ENCODE assay signal across 15 mouse cellular contexts in genomic region chr5:148847032-148847431, GRCm38 (mm10).
A peak's percentile ranks its signal among the peaks of the same experiment; 100 is the strongest.
DNase-seq lines count a peak whose midpoint lies in the region; ATAC-seq and TF ChIP-seq lines count a peak whose summit lies in the region.
"Had no signal": no experiment of that assay in that cellular context is flagged by ENCODE, and none has a peak within 500 bp of the region (broad histone marks: within the 10 kb centered on the region; RNA-seq: fewer than 3 reads in every experiment).

No protein-coding gene starts in this region.

- H3K27ac ChIP-seq in gastrocnemius, adult 2 months: no peak overlapping the region
- no peak overlapping the region for H3K27ac ChIP-seq in lung, postnatal 0 days (ENCODE audit: low read length)
- H3K27ac ChIP-seq in stomach, postnatal 0 days (replicated peaks): no peak overlapping the region
- H3K27ac ChIP-seq: limb, embryonic 13.5 days; neural tube, embryonic 13.5 days had no signal

- no peaks in the 10 kb centered on the region for H3K9me3 ChIP-seq in lung, postnatal 0 days (ENCODE audit: low read length)
- H3K9me3 ChIP-seq in stomach, postnatal 0 days (ENCODE audit: control insufficient read depth, low read length): no peaks in the 10 kb centered on the region
- H3K9me3 ChIP-seq: midbrain, embryonic 12.5 days had no signal

- no peak for TF ChIP-seq EP300 in lung, postnatal 0 days (IDR thresholded peaks at IDR 0.05)
- no peak for TF ChIP-seq EP300 in stomach, postnatal 0 days (optimal IDR thresholded peaks at IDR 0.05)

- no peaks in the 10 kb centered on the region for H3K36me3 ChIP-seq in lung, postnatal 0 days (ENCODE audit: insufficient read depth, low read length)
- H3K36me3 ChIP-seq in stomach, postnatal 0 days (ENCODE audit: control insufficient read depth, insufficient read depth, low read length): no peaks in the 10 kb centered on the region
- H3K36me3 ChIP-seq: limb, embryonic 13.5 days; midbrain, embryonic 12.5 days; neural tube, embryonic 13.5 days had no signal

- 94% methylated on average over 5 of the region's 5 CpGs for WGBS in lung, postnatal 0 days
- 91% methylated on average over 5 of the region's 5 CpGs for WGBS in stomach, postnatal 0 days

- H3K4me2 ChIP-seq in lung, postnatal 0 days (replicated peaks; ENCODE audit: low read depth, low read length): no peak overlapping the region
- no peak overlapping the region for H3K4me2 ChIP-seq in stomach, postnatal 0 days (replicated peaks; ENCODE audit: low read depth)
- H3K4me2 ChIP-seq: heart, embryonic 11.5 days; limb, embryonic 13.5 days; midbrain, embryonic 12.5 days; neural tube, embryonic 13.5 days had no signal

- TF ChIP-seq CTCF in gastrocnemius, adult 2 months (IDR thresholded peaks at IDR 0.05): peak; percentile 12; the same call in 1 of the 2 replicates
- TF ChIP-seq CTCF in lung, postnatal 0 days (IDR thresholded peaks at IDR 0.05): peak; percentile 41
- peak; percentile 50 for TF ChIP-seq CTCF in stomach, postnatal 0 days (IDR thresholded peaks at IDR 0.05; ENCODE audit: low read depth)

- no peak for DNase-seq in gastrocnemius, adult 2 months
- no peak for DNase-seq in gastrocnemius, postnatal 14 days
- DNase-seq in lung, postnatal 0 days (ENCODE audit: low spot score): no peak
- DNase-seq in lung, postnatal 14 days: no peak
- peak; percentile 80 for DNase-seq in R1 (ENCODE audit: low read depth, low spot score)
- no peak for DNase-seq in stomach, postnatal 0 days (ENCODE audit: low spot score)
- DNase-seq in ovary, adult 18-20 months (ENCODE audit: low spot score): no peak
- DNase-seq in yolk sac, embryonic 10.5 days (ENCODE audit: low spot score): no peak
- DNase-seq: cerebellum, postnatal 10 days; kidney, adult 9 months; retina, postnatal 1 day had no signal

- H3K9ac ChIP-seq in lung, postnatal 0 days (replicated peaks; ENCODE audit: low read depth): no peak overlapping the region
- H3K9ac ChIP-seq in stomach, postnatal 0 days (ENCODE audit: low read length): no peak overlapping the region
- H3K9ac ChIP-seq: limb, embryonic 13.5 days; midbrain, embryonic 12.5 days; neural tube, embryonic 13.5 days had no signal

- intact Hi-C loops in gastrocnemius, adult 2 months (cut with DNase I): no loop called here
- intact Hi-C loops in gastrocnemius, postnatal 14 days (cut with DNase I; ENCODE audit: low total_unique reads): no loop called here

- no peaks in the 10 kb centered on the region for H3K4me1 ChIP-seq in lung, postnatal 0 days (ENCODE audit: insufficient read depth, low read depth, low read length)
- H3K4me1 ChIP-seq in stomach, postnatal 0 days (replicated peaks; ENCODE audit: control insufficient read depth, insufficient read depth): no peaks in the 10 kb centered on the region
- H3K4me1 ChIP-seq: limb, embryonic 13.5 days; neural tube, embryonic 13.5 days had no signal

- no peaks in the 10 kb centered on the region for H3K27me3 ChIP-seq in lung, postnatal 0 days (replicated peaks; ENCODE audit: insufficient read depth, low read length)
- no peaks in the 10 kb centered on the region for H3K27me3 ChIP-seq in stomach, postnatal 0 days (ENCODE audit: control insufficient read depth, insufficient read depth, low read length)
- H3K27me3 ChIP-seq: limb, embryonic 13.5 days; midbrain, embryonic 12.5 days; neural tube, embryonic 13.5 days had no signal

- ATAC-seq in lung, postnatal 0 days: no peak
- ATAC-seq in stomach, postnatal 0 days (ENCODE audit: low FRiP score, low TSS enrichment): no peak

- H3K4me3 ChIP-seq in gastrocnemius, adult 2 months: no peak overlapping the region
- no peak overlapping the region for H3K4me3 ChIP-seq in lung, postnatal 0 days (ENCODE audit: low read depth, low read length)
- H3K4me3 ChIP-seq in stomach, postnatal 0 days (ENCODE audit: low read depth, low read length): no peak overlapping the region
- H3K4me3 ChIP-seq: limb, embryonic 13.5 days; midbrain, embryonic 12.5 days; neural tube, embryonic 13.5 days had no signal
